Mouse (Mus musculus) urinary bladder, postnatal 36 days (tissue): ENCODE results near the gene Atp2c2.

Experiments used
- DNase-seq, 2 experiments: peaks; one replicate each; pipeline ENCODE4 v3.0.0; 2022; ENCODE audit warnings: low spot score in 2 of 2, mixed read lengths in 1 of 2

Gene Atp2c2

DNA sequence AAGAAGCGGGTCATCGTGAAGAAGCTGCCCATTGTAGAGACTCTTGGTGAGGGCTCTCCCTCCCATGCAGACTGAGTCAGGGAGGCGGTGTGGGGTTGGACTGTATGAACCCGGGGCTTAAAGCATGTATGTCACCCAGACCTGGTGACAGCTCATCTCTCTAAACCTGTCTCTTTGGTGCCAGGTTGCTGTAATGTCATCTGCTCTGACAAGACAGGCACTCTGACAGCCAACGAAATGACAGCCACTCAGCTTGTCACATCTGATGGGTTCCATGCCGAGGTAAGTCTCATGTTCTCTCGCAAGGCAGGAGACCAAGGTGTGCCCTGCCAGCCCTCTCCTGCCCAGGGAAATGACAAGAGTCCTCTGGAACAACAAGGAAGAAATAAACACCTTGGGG is 42.6 kb downstream of the Atp2c2 start:
- DNase-seq, result no peak

DNA sequence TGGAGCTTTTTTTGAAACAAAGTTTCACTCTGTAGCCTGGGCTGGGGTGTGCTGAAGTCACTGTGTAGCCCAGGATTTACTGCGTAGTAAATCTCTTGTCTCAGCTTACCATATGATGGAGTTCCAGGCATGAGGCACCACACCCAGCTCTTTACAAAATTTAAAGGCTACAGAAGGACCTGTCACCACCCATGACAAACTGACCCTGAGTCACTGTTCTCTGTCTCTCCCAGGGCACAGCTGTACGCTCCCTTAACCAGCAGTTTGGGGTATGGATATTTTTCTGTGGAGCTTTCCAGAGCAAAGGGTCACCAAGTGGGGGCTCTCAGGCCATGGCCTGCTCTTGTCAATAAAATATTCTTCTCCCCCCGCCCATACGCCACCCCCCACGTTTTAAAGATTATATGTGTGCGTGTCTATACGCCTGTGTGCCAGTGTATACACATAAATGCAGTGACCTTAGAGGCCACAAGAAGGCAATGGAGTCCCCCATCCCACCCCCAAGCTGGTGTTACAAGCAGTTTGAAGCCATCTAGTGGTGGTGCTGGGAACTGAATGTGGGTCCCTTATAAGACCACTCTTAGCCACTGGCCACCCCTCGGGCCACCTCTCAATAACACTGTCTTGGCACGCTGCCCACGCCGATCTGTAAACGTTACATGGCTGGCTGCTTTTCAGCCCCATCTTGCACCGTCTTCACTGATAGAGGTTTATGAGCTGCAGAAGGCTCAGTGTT is 43.6 kb downstream of the Atp2c2 start:
- peak in 1 of 2 experiments; percentile 15 for DNase-seq

DNA sequence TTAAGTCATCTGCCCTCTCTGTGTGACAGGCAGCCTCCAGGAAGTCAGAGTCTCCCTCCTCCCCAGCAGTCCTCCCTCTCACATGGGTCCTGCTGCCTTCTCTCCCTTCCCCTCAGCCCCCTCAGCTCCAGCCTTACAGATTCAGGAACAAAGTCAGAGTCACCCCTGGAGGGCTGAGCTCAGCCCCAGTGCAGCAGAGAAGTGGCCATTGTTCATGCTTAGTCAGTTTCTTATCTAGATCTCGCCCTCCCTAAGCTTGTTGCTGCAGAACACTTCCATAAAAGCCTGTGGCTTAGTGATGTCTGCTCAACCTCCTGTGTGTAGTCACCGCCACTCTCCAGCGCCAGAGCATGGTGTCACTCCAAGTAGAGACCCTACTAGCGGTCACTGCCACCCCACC is 44.8 kb downstream of the Atp2c2 start:
- peak in 1 of 2 experiments; percentile 6 for DNase-seq

DNA sequence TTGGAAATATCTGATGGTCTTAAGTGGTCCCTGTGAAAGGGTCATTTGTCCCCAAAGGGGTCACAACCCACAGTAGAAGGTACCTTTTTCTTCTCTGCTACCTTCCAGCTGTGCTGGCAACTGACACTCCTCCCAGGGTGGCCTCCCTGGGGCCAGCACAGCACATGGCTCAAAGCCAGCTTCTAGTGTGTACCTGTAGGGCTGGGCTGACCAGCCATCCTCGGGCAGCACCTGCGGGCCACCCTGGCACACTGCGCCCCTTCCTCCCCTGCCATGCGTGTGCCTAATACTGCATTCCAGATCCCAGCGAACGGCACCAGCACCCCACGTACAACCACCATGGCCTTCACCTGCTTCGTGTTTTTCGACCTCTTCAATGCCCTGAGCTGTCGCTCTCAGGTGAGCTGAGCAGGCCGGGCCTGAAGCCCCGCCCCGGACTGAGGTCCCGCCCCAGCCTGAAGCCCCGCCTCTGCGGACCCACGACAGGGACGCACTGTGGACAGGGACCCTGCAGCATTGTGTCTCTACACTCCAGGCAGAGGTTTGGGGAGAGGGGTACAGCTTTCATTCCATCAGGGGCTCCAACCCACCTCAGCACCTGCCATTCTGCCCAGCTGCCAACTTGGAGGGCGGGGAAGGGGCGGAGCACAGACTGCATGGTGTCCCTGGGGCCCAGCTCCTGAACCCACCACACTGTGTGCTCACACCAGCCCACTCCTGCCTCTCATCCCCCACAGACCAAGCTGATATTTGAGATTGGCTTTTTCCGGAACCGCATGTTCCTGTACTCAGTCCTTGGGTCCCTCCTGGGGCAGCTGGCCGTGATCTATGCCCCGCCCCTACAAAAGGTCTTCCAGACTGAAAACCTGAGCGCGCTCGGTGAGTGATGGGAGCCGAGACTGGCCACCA is 55.7 kb downstream of the Atp2c2 start:
- DNase-seq, result no peak

DNA sequence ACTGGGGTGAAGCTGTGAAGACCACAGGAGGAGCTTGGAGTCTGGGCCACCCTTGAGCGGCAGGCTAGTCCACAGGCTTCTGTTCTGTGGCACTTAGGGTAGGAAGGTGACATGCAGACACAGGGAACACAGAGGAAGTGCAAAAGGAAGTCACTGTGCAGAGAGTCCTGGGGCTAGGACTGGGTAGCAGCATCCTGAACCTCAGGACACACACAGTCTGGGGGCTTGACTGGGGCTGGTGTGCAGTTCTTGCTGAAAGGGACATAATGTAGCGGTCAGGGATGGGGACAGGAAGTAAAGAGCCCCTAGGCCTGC is 56.3 kb downstream of the Atp2c2 start:
- DNase-seq, result no peak

DNA sequence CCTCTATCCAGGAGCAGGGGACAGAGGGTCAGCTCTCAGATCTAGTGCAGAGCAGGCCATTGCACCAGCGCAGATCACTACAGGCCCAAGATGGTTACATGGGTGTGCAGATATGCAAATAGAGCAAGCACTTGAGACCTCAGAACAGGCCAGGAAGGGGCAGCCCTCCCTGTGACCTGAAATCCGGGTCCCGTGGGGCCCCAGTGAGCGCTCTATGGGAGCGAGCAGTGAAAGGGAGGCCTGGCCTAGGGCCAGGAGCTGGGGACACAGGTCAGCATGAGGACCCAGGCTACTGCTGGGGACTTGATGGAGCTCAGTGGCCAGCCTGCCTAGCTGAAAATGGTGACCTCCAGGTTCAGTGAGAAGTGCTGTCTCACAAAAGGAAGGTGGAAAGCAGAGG is 56.7 kb downstream of the Atp2c2 start:
- no peak for DNase-seq

DNA sequence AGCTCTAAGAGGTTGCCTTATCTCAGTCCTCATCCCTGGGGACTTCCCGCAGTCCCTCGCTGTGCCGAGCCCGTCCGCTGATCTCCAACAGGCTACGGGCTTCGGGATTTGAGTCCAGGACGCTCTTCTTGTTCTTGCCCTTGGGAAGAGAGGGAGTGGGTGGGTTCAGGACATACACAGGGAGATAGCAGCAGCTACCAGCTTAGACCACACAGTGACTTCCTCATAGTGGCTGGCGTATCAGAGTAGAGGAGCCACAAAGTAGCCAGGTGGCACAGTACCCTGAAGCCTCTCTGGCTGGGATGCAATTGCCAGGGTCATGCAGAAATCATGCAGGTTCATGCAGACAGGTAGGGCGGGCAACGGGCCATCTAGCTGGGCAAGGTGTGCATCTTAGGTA is 61.9 kb downstream of the Atp2c2 start:
- no peak for DNase-seq

DNA sequence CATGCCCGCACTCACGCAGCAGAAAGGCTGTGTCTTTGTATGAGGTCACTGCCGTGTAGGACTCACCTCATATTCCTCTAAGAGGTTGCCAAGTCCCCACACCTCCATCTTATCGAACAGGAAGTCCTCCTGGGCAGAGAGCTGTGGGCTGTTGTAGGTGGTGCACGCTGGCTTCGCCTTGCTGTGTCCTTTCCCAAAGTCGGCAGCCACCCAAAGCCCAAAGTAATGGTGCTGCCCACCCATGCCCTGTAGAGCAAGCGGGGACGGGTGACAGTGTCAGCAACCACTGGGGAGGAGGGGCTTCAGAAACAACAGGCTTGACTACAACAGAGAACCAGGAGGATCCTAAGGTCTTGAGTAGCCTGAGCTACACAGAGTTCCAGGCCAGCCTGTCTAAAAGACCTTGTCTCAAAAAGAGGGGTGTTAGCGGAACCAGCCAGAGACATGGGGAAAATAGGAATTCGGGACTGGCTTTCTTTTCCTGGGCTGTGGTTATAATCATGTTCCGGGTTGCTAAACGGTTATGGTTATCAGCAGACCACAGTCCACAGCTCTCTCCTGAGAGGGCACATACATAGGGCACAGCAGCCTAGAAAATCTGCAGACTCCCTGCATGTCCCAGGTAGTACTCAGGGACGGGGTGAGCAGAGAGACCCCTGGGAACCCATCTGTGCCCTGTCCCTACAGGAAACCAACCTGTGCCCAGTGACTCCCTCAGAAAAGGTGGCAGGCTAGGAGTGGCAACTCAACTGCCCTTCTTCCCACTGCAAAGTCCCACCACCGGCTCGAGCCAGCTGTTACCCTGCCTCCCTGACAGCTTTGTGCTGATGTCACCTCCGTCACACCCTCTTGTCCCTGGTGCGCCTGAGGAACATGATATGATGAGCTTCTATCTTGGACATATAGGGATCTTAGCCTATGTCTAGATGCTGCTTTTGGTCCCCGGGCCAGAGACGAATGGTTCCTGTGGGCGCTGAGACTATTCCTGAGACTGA is 62.7 kb downstream of the Atp2c2 start:
- DNase-seq, result no peak

DNA sequence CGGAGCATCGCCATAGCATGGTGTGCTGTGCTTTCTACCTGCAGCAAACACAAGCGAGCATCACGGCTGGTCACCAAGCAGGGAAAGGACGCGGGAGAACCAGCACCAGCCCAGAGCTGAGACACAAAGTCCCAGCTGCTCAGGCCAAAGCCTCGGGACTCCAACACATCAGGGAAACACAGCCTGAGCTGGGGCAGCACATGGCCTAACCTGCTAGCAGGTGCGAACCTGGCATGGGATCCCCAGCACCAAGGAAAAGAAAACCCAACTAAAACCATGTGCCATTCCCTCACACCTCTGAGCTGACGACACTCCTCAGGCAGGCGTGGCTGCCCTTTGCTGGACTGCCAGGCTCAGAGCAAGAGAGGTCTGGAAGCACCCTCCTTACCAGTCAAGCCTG is 65.5 kb downstream of the Atp2c2 start:
- DNase-seq, result no peak

DNA sequence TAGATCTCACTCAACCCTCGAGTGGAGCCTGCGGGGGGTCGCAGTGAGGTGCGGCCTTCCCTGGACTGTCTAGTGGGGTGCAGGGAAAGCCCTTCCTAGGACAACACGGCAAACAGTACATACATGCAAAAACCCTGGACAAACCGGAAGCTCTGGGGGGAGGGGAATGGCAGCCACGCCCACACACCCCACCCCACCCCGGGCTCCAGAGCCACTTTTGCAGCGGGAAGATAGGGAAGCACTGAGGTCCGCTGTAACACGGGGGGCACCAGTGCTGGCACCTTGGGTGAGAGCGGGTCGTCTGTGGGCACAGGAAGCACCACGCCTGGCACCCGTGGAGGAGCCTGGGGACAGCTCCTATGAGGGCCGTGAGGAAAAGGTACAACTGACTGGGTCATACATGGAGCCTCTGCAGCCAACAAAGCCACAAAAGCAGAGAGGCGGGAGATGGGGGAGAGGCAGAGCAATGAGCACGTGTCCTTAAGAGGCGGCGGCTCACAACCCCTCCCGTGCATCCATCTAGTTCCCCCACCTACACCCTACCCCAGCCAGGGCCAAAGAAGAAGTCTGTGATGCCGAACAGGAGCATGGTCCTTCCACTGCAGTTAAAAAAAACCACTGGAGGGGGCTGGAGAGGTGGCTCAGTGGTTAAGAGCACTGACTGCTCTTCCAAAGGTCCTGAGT is 66.1 kb downstream of the Atp2c2 start:
- no peak for DNase-seq

DNA sequence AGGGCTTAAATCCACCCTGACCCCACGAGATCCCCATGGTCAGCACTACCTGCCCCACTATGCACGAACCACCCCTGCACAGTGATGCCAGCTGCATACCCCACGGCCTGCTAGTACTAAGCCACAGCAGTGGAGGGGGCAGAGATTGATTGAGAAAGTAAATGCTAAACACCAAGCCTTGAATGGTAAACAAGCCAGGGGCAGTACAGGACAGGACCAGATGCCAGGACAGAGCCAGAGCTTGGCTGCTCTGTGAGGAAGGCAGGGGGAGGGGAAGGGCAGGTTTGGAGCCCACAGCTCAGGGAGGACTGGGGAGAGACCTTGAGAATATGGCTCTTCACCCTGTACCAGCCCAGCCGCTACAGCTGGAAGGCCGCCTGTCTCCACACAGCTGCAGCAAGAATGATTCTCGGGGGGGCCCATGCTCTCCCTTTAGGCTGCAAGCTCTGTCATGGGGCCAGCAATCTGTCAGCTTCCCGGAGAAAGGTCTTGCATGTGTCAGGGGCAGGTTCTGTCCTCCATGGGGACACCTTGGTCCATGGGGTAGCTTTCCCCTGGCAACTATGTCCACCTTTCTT is 76.9 kb downstream of the Atp2c2 start:
- DNase-seq, result no peak

DNA sequence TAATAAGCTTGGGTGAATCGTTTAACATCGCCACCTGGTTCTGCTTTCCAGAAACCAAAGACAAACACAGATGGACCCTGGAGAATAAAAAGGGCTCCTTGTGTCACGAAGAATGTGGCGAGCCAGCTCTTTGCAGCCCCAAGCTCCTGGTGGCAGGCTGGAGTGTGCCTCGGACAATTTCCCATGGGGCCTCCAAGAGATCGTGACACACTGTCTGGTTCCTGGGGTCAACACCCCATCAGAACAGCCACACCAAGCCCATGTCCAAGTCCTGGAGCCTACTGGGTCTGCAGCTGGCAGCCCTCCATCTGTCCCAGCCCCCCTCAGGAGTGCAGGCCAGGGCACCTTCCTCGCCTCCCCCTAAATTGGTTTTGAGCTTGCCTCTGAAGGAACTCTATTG is 78.0 kb downstream of the Atp2c2 start:
- no peak for DNase-seq

DNA sequence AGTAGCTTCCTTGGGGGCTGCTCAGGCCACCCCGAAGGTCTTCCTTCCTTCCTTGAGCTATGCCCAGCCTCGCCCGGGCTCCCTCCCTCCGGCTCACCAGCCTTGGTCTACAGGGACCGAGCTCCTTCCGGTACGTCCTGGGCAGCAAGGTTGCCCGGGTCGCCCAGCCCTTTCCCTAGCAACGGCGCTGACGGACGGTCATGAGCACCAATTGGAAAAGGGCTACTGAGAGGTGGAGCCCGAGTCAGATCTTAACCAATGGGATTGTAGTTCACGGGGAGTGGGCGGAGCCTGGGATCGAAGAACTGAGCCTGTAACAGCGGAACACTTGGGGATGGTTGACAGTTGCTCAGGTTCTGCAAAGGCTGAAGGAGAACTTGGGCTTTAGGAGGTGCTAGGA is 78.5 kb downstream of the Atp2c2 start, which contains the start of gene Tldc1:
Tldc1 (minus strand) TSS at position 154 of the 400 bp plus-strand sequence.
- peak; percentile 100 for DNase-seq

DNA sequence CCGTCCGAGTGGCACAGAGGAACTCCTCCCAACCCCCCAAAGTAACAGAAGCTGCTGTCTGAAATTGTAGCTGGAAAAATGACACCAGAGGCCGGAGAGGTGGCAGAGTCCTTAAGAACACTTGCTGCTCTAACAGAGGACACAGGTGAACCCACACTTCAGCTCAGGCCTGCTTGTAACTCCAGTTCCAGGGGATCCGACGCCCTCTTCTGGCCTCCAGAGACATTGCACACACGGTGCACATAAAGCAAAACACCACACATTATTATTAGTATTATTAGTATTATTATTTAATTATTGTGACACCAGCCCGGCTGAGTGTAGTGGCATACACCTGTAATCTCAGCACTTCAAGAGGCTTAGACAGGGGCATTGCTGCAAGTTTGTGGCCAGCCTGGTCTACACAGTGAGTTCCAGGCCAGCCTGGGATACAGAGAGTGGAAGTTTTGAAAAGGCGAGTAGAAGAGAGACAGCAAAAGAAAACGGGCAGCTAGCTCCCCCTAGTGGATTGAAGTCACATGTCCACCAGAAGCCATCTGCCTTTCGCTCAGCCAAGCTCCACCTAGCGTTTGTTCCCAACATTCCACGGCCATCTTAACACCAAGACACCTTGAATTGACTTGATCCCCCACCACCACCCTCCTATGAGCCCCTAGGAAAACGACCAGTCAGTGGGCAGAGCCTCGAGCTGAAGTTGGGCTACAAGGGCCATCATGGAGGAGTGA is 79.4 kb downstream of the Atp2c2 start:
- peak; percentile 72 to 79 for DNase-seq

DNA sequence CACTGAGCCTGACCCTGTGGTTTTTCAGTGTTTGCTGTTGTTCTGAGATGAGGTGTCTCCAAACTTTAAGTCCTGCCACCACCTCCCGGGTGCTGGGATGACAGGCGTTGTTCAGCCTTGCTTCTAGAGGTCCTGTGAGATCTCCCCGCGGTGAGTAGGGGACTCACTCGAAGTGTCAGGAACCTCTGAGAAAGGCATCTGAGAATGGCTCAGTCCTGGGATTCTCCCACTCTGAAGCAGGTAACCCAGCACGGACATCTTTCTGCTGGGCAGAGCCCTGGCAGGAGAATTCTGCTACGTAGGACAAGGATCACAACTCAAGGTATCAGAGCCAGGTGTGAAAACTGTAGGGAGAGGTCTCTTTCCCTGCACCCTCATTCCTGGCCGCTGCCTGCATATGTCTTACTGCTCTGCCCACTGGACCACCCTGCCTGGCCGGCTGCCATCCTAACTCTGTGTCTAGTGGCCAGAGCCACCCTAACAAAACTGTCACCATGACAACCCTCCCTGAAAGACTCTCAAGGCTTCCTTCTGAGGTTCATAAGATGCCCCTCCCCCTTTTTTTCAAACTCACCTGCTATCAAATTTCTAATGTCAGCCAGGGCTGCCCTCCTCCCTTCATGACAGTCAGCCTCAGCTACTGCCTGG is 80.7 kb downstream of the Atp2c2 start:
- DNase-seq, result no peak

DNA sequence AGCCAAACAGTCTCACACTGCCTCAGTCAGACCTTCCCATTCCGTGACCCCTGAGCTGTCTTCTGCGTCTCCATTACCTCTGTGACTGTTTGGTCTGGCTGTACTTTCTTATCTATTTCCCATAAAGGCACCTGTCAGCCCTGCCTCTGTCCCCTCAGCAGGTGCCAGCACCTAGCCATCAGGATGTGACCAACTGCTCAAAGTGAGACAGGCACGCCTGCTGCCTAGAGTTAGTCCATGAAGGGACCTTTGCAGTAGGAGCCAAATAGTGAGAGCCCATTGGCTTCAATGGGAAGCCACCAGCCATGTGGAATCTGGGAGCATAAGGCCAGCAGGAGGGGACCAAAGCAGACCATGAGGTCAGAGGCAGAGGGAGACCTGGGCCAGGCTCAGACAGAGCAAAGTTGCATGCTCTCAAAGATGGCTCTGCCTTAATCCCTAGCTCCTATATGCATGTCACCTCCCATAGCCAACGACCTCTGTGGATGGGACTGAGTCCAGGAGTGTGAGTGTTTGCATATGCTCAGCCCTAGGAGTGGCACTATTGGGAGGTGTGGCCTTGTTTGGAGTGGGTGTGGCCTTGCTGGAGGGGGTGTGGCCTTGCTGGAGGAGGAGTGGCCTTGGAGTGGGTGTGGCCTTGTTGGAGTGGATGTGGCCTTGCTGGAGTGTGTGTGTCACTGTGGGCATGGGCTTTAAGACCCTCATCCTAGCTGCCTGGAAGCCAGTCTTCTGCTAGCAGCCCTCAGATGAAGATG is 81.5 kb downstream of the Atp2c2 start:
- peak; percentile 29 to 32 for DNase-seq

DNA sequence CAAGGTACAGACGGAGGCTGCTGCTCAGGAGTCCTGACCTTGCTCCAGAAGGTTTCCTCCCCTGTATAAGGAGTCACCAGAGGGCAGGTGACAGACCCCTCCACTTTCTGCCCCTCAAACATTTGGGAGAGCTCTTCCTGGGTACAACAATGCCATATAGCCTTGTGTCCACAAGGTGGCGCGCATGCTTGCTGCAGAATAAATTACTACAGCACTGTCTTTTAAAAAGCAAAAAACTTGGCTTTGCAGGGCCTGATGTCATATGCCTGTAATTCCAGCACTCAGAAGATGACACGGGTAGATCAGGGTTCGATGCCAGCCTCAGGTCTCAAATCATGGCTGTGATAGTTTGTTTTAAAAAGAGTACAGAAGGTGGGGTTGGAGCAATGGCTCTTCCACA is 82.9 kb downstream of the Atp2c2 start:
- DNase-seq, result peak; percentile 60 to 75

DNA sequence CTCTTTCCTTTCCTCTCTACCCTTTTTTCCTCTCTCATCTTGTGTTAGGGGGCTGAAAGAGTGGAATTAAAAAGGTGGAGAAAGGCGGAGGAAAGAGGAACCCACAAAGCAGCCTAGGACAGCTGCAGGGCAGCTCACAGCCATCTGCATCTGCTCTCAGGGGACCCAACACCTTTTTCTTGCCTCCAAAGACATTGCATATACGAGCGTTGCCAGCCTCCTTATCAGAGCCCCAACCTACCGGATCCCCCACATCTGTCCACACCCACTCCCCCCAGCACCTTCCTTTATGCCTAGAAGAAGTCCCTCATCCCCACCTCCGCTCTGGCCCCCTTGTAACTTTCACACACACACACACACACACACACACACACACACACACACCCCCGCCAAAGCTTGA is 83.8 kb downstream of the Atp2c2 start:
- DNase-seq, result no peak

DNA sequence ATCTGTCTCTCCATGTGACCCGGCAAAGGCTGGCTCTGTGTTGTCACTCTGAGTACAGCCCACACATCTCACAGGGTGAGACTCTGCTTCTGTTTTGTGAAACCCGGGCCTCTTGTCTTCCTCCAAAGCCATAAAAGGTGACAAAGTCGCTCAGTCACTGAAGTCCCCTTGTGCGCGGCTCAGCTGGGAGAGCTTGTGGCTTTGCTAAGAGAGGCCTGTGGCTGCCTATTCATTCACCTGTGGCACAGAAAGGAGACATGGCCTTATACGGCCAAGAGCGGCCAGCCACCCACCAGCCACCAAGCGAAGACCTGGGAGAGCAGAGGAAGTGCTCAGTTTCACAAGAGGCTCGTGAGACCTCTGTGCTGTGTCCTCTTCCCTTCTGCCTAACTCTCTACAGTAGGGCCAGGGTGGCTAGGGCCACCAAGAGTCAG is 84.3 kb downstream of the Atp2c2 start:
- no peak for DNase-seq
